Mouse (Mus musculus): ENCODE measurements at regions not wholly inside any gene's neighbourhood (a gene's known extent, or its start where the extent isn't known, plus 50 kb on each side); places are given as distances from the start of the nearest gene placed in this dataset.

- DNase-seq (ENCODE audit: low read depth, low spot score) = peak; percentile 81
Observed at GRCm38 (mm10) chr9:59232682-59233081, 58.7 kb upstream of the Adpgk start.

- DNase-seq (ENCODE audit: low read depth, low spot score) = peak; percentile 23
Observed at GRCm38 (mm10) chr9:59231947-59232346, 59.4 kb upstream of the Adpgk start.

- DNase-seq (ENCODE audit: low read depth, low spot score) = peak; percentile 21
Observed at GRCm38 (mm10) chr9:59231186-59231585, 60.2 kb upstream of the Adpgk start.

GRCm38 (mm10) chr9:59230161-59230560 is 61.2 kb upstream of the Adpgk start:
- peak; percentile 44 for DNase-seq (ENCODE audit: low read depth, low spot score)

- DNase-seq (ENCODE audit: low read depth, low spot score) = no peak
Observed at GRCm38 (mm10) chr9:59227948-59228347, 63.4 kb upstream of the Adpgk start.

- no peak for DNase-seq (ENCODE audit: low read depth, low spot score)
Observed at GRCm38 (mm10) chr9:59226361-59226760, 65.0 kb upstream of the Adpgk start.

GRCm38 (mm10) chr9:59219277-59219676 is 72.1 kb upstream of the Adpgk start:
- no peak for DNase-seq (ENCODE audit: low read depth, low spot score)

GRCm38 (mm10) chr9:59202654-59203514 is 88.5 kb upstream of the Adpgk start:
- DNase-seq (ENCODE audit: low read depth, low spot score) = peak; percentile 23

- peak; percentile 33 for DNase-seq (ENCODE audit: low read depth, low spot score)
Observed at GRCm38 (mm10) chr9:59199495-59200196, 91.7 kb upstream of the Adpgk start.

- peak; percentile 76 for DNase-seq (ENCODE audit: low read depth, low spot score)
Observed at GRCm38 (mm10) chr9:59198221-59198875, 93.0 kb upstream of the Adpgk start.

- DNase-seq (ENCODE audit: low read depth, low spot score) = peak; percentile 90
Observed at GRCm38 (mm10) chr9:59197506-59197905, 93.9 kb upstream of the Adpgk start.

GRCm38 (mm10) chr9:59193971-59194370 is 97.4 kb upstream of the Adpgk start:
- no peak for DNase-seq (ENCODE audit: low read depth, low spot score)

GRCm38 (mm10) chr9:59189141-59189540 is 102.2 kb upstream of the Adpgk start:
- DNase-seq (ENCODE audit: low read depth, low spot score) = peak; percentile 74

- DNase-seq (ENCODE audit: low read depth, low spot score) = no peak
Observed at GRCm38 (mm10) chr9:59188411-59188810, 102.9 kb upstream of the Adpgk start.

- no peak for DNase-seq (ENCODE audit: low read depth, low spot score)
Observed at GRCm38 (mm10) chr9:59186326-59186725, 105.0 kb upstream of the Adpgk start.

GRCm38 (mm10) chr9:59184089-59184488 is 107.3 kb upstream of the Adpgk start:
- no peak for DNase-seq (ENCODE audit: low read depth, low spot score)

- DNase-seq (ENCODE audit: low read depth, low spot score) = peak; percentile 37
Observed at GRCm38 (mm10) chr9:59182906-59183305, 108.5 kb upstream of the Adpgk start.

GRCm38 (mm10) chr9:59182490-59182889 is 108.9 kb upstream of the Adpgk start:
- DNase-seq (ENCODE audit: low read depth, low spot score) = peak; percentile 79

GRCm38 (mm10) chr9:59171576-59171975 is 119.8 kb upstream of the Adpgk start:
- DNase-seq (ENCODE audit: low read depth, low spot score) = peak; percentile 39

GRCm38 (mm10) chr9:59163390-59163976 is 127.2 kb upstream of the Neo1 start:
- DNase-seq (ENCODE audit: low read depth, low spot score) = no peak

GRCm38 (mm10) chr9:59162954-59163353 is 126.7 kb upstream of the Neo1 start:
- no peak for DNase-seq (ENCODE audit: low read depth, low spot score)

- DNase-seq (ENCODE audit: low read depth, low spot score) = no peak
Observed at GRCm38 (mm10) chr9:59157663-59158062, 121.4 kb upstream of the Neo1 start.

Data from brain, adult 2 months (tissue).